Mouse (Mus musculus) limb, embryonic 15.5 days (tissue): ENCODE measurements around the gene Gm21992. TPM values are rescaled to one million over a fixed set of nuclear protein-coding genes. Genes with fewer than 3 reads are reported as not detected.
A peak's percentile ranks its signal among the peaks of the same experiment; 100 is the strongest.

Experiments
- ATAC-seq: fragments of 200-750 bp; cut with Nextera tagmentation; 2 replicates; pipeline ENCODE4 v1.8.0; 2017; ENCODE audit warnings: low read depth, moderate TSS enrichment; ENCODE audit not compliant: insufficient number of reproducible peaks, low FRiP score, low TSS enrichment
- H3K27ac ChIP-seq: fragments of 300-500 bp; sonication (generic); 2 replicates; pipeline ENCODE4 v1.5.1; 2015; ENCODE audit warnings: moderate library complexity, mild to moderate bottlenecking, inconsistent platforms
- H3K27me3 ChIP-seq: fragments of 300-500 bp; sonication (generic); 2 replicates; pipeline ENCODE4 v1.6.1; 2015; ENCODE audit warnings: inconsistent platforms
- H3K36me3 ChIP-seq: fragments of 300-500 bp; sonication (generic); 2 replicates; pipeline ENCODE4 v1.6.1; 2015; ENCODE audit warnings: inconsistent platforms
- H3K4me1 ChIP-seq: fragments of 300-500 bp; sonication (generic); 2 replicates; pipeline ENCODE4 v1.6.1; 2015; ENCODE audit warnings: inconsistent platforms
- H3K4me2 ChIP-seq: fragments of 300-500 bp; sonication (generic); 2 replicates; pipeline ENCODE4 v1.6.1; 2015; ENCODE audit warnings: mild to moderate bottlenecking, inconsistent platforms
- H3K4me3 ChIP-seq: fragments of 300-500 bp; sonication (generic); 2 replicates; pipeline ENCODE4 v1.5.1; 2015; ENCODE audit warnings: mild to moderate bottlenecking, inconsistent platforms
- H3K9ac ChIP-seq: fragments of 300-500 bp; sonication (generic); 2 replicates; pipeline ENCODE4 v1.6.1; 2015; ENCODE audit warnings: inconsistent platforms
- H3K9me3 ChIP-seq: fragments of 300-500 bp; sonication (generic); 2 replicates; pipeline ENCODE4 v1.6.1; 2016; ENCODE audit warnings: inconsistent platforms
- WGBS: fragments of 180-500 bp; shearing (Covaris S2); methylation state at CpG from one replicate; pipeline ENCODE4 v1.1.7; 2015; 5-methylcytosine and 5-hydroxymethylcytosine counted together
- polyA plus RNA-seq: library from polyadenylated mRNA; unstranded; fragments of >200 nt; fragmentation: Nextera tagmentation; extraction: Ambion mirVana; gene quantifications from 2 replicates; pipeline ENCODE4 v1.2.1, GENCODE M21; 2015

Gm21992 gene
- polyA plus RNA-seq, 1 experiment from 2014 or later: 31.5 TPM

GRCm38 (mm10) chr19:4700656-4701055 is 110.8 kb downstream of the Gm21992 start:
- ATAC-seq: no peak
- no peak overlapping the region for H3K9ac ChIP-seq
- H3K4me1 ChIP-seq: peaks cover 14% of the 10 kb centered on the region
- no peak overlapping the region for H3K27ac ChIP-seq
- no peak overlapping the region for H3K4me2 ChIP-seq
- H3K9me3 ChIP-seq: no peaks in the 10 kb centered on the region
- no peak overlapping the region for H3K4me3 ChIP-seq
- 55% methylated on average over 8 of the region's 8 CpGs for WGBS
- H3K27me3 ChIP-seq: peaks cover 44% of the 10 kb centered on the region
- no peaks in the 10 kb centered on the region for H3K36me3 ChIP-seq

GRCm38 (mm10) chr19:4699821-4700220 is 111.6 kb downstream of the Gm21992 start:
- no peak overlapping the region for H3K9ac ChIP-seq
- no peak for ATAC-seq
- H3K9me3 ChIP-seq: no peaks in the 10 kb centered on the region
- WGBS: 30% methylated on average over 5 of the region's 5 CpGs
- no peak overlapping the region for H3K4me3 ChIP-seq
- H3K4me1 ChIP-seq: peaks cover 14% of the 10 kb centered on the region
- H3K36me3 ChIP-seq: no peaks in the 10 kb centered on the region
- peaks cover 44% of the 10 kb centered on the region for H3K27me3 ChIP-seq
- no peak overlapping the region for H3K27ac ChIP-seq
- H3K4me2 ChIP-seq: no peak overlapping the region

GRCm38 (mm10) chr19:4698856-4699255 is 112.6 kb downstream of the Gm21992 start:
- no peak for ATAC-seq
- 28% methylated on average over 8 of the region's 8 CpGs for WGBS
- peaks cover 44% of the 10 kb centered on the region for H3K27me3 ChIP-seq

GRCm38 (mm10) chr19:4698205-4698677 is 113.2 kb downstream of the Gm21992 start, which contains the start of gene Gm960:
TSS of gene Gm960 (minus strand) at chr19:4698668.
- H3K36me3 ChIP-seq: no peaks in the 10 kb centered on the region
- H3K27me3 ChIP-seq: peaks cover 46% of the 10 kb centered on the region
- under 1% methylated on average over 40 of the region's 40 CpGs for WGBS
- peak within 1 kb of the TSS; percentile 87 for H3K4me2 ChIP-seq
- H3K27ac ChIP-seq: no peak within 1 kb of the TSS
- H3K4me1 ChIP-seq: peaks cover 14% of the 10 kb centered on the region
- no peaks in the 10 kb centered on the region for H3K9me3 ChIP-seq
- peak within 1 kb of the TSS; percentile 54 for H3K4me3 ChIP-seq
- ATAC-seq: no peak
- peak within 1 kb of the TSS; percentile 18; the same call in 1 of the 2 replicates for H3K9ac ChIP-seq

More at GRCm38 (mm10) chr19:4698856-4699255, 112.6 kb downstream of the Gm21992 start:
- Histone ChIP-seq H3K9me3 (no peaks in the 10 kb centered on the region), H3K27ac (no peak overlapping the region), H3K4me2 (peak overlapping the region; percentile 87), H3K4me3 (peak overlapping the region; percentile 54; the same call in 1 of the 2 replicates), H3K9ac (no peak overlapping the region), H3K36me3 (no peaks in the 10 kb centered on the region), H3K4me1 (peaks cover 14% of the 10 kb centered on the region)

GRCm38 (mm10) chr19:4697721-4698120 is 113.7 kb downstream of the Gm21992 start:
- peaks cover 14% of the 10 kb centered on the region for H3K4me1 ChIP-seq
- H3K9ac ChIP-seq: no peak overlapping the region
- H3K27me3 ChIP-seq: peaks cover 47% of the 10 kb centered on the region
- H3K27ac ChIP-seq: no peak overlapping the region
- H3K4me2 ChIP-seq: peak overlapping the region; percentile 87
- H3K36me3 ChIP-seq: no peaks in the 10 kb centered on the region
- no peaks in the 10 kb centered on the region for H3K9me3 ChIP-seq
- 73% methylated on average over 9 of the region's 9 CpGs for WGBS
- ATAC-seq: no peak
- peak overlapping the region; percentile 54 for H3K4me3 ChIP-seq

- H3K9me3 ChIP-seq: no peaks in the 10 kb centered on the region
- H3K4me2 ChIP-seq: no peak overlapping the region
- H3K4me3 ChIP-seq: no peak overlapping the region
- H3K9ac ChIP-seq: no peak overlapping the region
- H3K27ac ChIP-seq: no peak overlapping the region
- no peak for ATAC-seq
- no peaks in the 10 kb centered on the region for H3K36me3 ChIP-seq
- H3K27me3 ChIP-seq: peaks cover 47% of the 10 kb centered on the region
- H3K4me1 ChIP-seq: peaks cover 14% of the 10 kb centered on the region
- WGBS: 81% methylated on average over 3 of the region's 3 CpGs
Observed at GRCm38 (mm10) chr19:4697121-4697520, 114.3 kb downstream of the Gm21992 start.

- WGBS: 44% methylated on average over 3 of the region's 3 CpGs
- ATAC-seq: no peak
- H3K9me3 ChIP-seq: no peaks in the 10 kb centered on the region
- no peak overlapping the region for H3K4me3 ChIP-seq
- peaks cover 14% of the 10 kb centered on the region for H3K4me1 ChIP-seq
- no peaks in the 10 kb centered on the region for H3K36me3 ChIP-seq
- H3K27me3 ChIP-seq: peaks cover 26% of the 10 kb centered on the region
- H3K9ac ChIP-seq: no peak overlapping the region
- H3K27ac ChIP-seq: no peak overlapping the region
- H3K4me2 ChIP-seq: no peak overlapping the region
Observed at GRCm38 (mm10) chr19:4694346-4694745, 117.1 kb downstream of the Gm21992 start.

Other genes starting within 250 kb of the Gm21992 start
- gene Lrfn4, start 195.9 kb downstream of the Gm21992 start, polyA plus RNA-seq: 3.3 and 5.3 TPM in 2 replicates
- 63.9 and 64.8 TPM in 2 replicates for gene Rce1, start 186.0 kb downstream of the Gm21992 start, polyA plus RNA-seq
- 2.9 and 4.0 TPM in 2 replicates for gene Gm960, start 112.9 kb downstream of the Gm21992 start, polyA plus RNA-seq
- 5.5 TPM in 2 replicates for gene Sptbn2, start 100.4 kb downstream of the Gm21992 start, polyA plus RNA-seq
- gene Rbm4b, start 55.1 kb downstream of the Gm21992 start, polyA plus RNA-seq: 56.3 and 56.9 TPM in 2 replicates
- gene Rbm4, start 17.7 kb downstream of the Gm21992 start, polyA plus RNA-seq: 60.3 and 63.0 TPM in 2 replicates
- gene Rbm14, start within 50 bp of the Gm21992 start, polyA plus RNA-seq: 70.3 and 70.7 TPM in 2 replicates
- gene Ccs, start 27.7 kb upstream of the Gm21992 start, polyA plus RNA-seq: 63.7 and 63.9 TPM in 2 replicates
- gene Ccdc87, start 27.8 kb upstream of the Gm21992 start, polyA plus RNA-seq: 0.16 TPM in 1 of 2 replicates, not detected in the other
- gene Ctsf, start 43.5 kb upstream of the Gm21992 start, polyA plus RNA-seq: 48.6 and 49.4 TPM in 2 replicates
- gene Actn3, start 66.3 kb upstream of the Gm21992 start, polyA plus RNA-seq: 9.5 and 14.1 TPM in 2 replicates
- 9.9 and 11.4 TPM in 2 replicates for gene Zdhhc24, start 67.1 kb upstream of the Gm21992 start, polyA plus RNA-seq
- 3.0 and 3.3 TPM in 2 replicates for gene Bbs1, start 95.0 kb upstream of the Gm21992 start, polyA plus RNA-seq
- 127 and 135 TPM in 2 replicates for gene Dpp3, start 116.7 kb upstream of the Gm21992 start, polyA plus RNA-seq
- 2.6 and 4.0 TPM in 2 replicates for gene Peli3, start 131.5 kb upstream of the Gm21992 start, polyA plus RNA-seq
- gene Mrpl11, start 150.5 kb upstream of the Gm21992 start, polyA plus RNA-seq: 80.5 and 83.4 TPM in 2 replicates
- not detected in 2 replicates for gene Npas4, start 178.7 kb upstream of the Gm21992 start, polyA plus RNA-seq
- 4.4 and 5.2 TPM in 2 replicates for gene Slc29a2, start 212.2 kb upstream of the Gm21992 start, polyA plus RNA-seq
- gene B4gat1, start 227.2 kb upstream of the Gm21992 start, polyA plus RNA-seq: 45.1 and 47.9 TPM in 2 replicates
- gene AC124502.3, start 227.3 kb upstream of the Gm21992 start, polyA plus RNA-seq: 2.5 and 3.0 TPM in 2 replicates
- gene Brms1, start 229.7 kb upstream of the Gm21992 start, polyA plus RNA-seq: 41.6 and 42.4 TPM in 2 replicates
- 2.6 and 3.2 TPM in 2 replicates for gene Rin1, start 238.9 kb upstream of the Gm21992 start, polyA plus RNA-seq